In genomic region chr13:95892611-95893145, GRCm38 (mm10) we compare ENCODE assay signal across 8 mouse cellular contexts. TPM values are rescaled to one million over a fixed set of nuclear protein-coding genes. Genes with fewer than 3 reads are reported as not detected.
A peak's percentile ranks its signal among the peaks of the same experiment; 100 is the strongest.
DNase-seq lines count a peak whose midpoint lies in the region; ATAC-seq and TF ChIP-seq lines count a peak whose summit lies in the region.

No protein-coding gene starts in this region.

- H3K27ac ChIP-seq in layer of hippocampus, adult 2 months, result peak overlapping the region; percentile 95
- no peak overlapping the region for H3K27ac ChIP-seq in forebrain, embryonic 14.5 days (ENCODE audit: low read depth, low read length)

- DNase-seq in layer of hippocampus, adult 2 months (ENCODE audit: low spot score in 2 of 2), result no peak
- DNase-seq in layer of hippocampus, adult 9-10 months (ENCODE audit: low spot score), result no peak
- DNase-seq in forebrain, embryonic 14.5 days (ENCODE audit: low spot score), result peak; percentile 35
- peak; percentile 36 to 68 for DNase-seq in kidney, postnatal 25 days
- peak; percentile 11 for DNase-seq in mesoderm, embryonic 11.5 days (ENCODE audit: low read depth, low spot score)
- peak; percentile 54 for DNase-seq in thymus, postnatal 4 days
- DNase-seq in ovary, postnatal 14 days (ENCODE audit: low spot score), result no peak

- H3K4me2 ChIP-seq in forebrain, embryonic 14.5 days (ENCODE audit: low read length), result peak overlapping the region; percentile 97

- H3K9ac ChIP-seq in forebrain, embryonic 14.5 days (ENCODE audit: low read length), result peak overlapping the region; percentile 81; the same call in 1 of the 2 replicates

- H3K9me3 ChIP-seq in forebrain, embryonic 14.5 days (replicated peaks; ENCODE audit: control insufficient read depth, low read length), result no peaks in the 10 kb centered on the region

- peak overlapping the region; percentile 96 for H3K4me3 ChIP-seq in layer of hippocampus, adult 2 months
- H3K4me3 ChIP-seq in forebrain, embryonic 14.5 days (ENCODE audit: low read depth, low read length), result peak overlapping the region; percentile 70

- no peaks in the 10 kb centered on the region for H3K36me3 ChIP-seq in forebrain, embryonic 14.5 days (ENCODE audit: control insufficient read depth, insufficient read depth, low read length)

- TF ChIP-seq CTCF in layer of hippocampus, adult 2 months (conservative IDR thresholded peaks at IDR 0.05), result no peak

- WGBS in forebrain, embryonic 14.5 days, result 15% methylated on average over 12 of the region's 12 CpGs

- peaks cover 8% of the 10 kb centered on the region for H3K4me1 ChIP-seq in forebrain, embryonic 14.5 days (ENCODE audit: control insufficient read depth, insufficient read depth, low read length)

- no peak for ATAC-seq in forebrain, embryonic 14.5 days
- ATAC-seq in monocyte, adult 5-6 weeks (replicated peaks; ENCODE audit: insufficient number of reproducible peaks, low FRiP score, low TSS enrichment, poor library complexity, severe bottlenecking), result no peak

- no peaks in the 10 kb centered on the region for H3K27me3 ChIP-seq in forebrain, embryonic 14.5 days (replicated peaks; ENCODE audit: control insufficient read depth, insufficient read depth, low read length)

RNA-seq across cellular contexts. Expression of gene Iqgap2, which starts 1.0 kb away (rescaled TPM):
- total RNA-seq in layer of hippocampus, adult 2 months (2021), result 10 to 100 TPM; 95.2 to 97.7 TPM
- 4.2 and 4.4 TPM in 2 replicates for polyA plus RNA-seq in forebrain, embryonic 14.5 days (2014; fragmentation: Nextera tagmentation; extraction: Ambion mirVana)
- total RNA-seq in monocyte, adult 5-6 weeks (2017), result 51.2 to 86.8 TPM (median 55.9 TPM) in 3 replicates

Comparison
In these comparisons a context has a peak if more than half of its experiments do, and no peak if none do; other contexts are left out.
1. DNase-seq: peak in forebrain, embryonic 14.5 days (single experiment), kidney, postnatal 25 days (2 of 2), mesoderm, embryonic 11.5 days (single experiment) and thymus, postnatal 4 days (single experiment); none in layer of hippocampus, adult 2 months (0 of 2), layer of hippocampus, adult 9-10 months (single experiment) and ovary, postnatal 14 days (single experiment).